Mouse (Mus musculus): ENCODE measurements around the gene AF366264. TPM values are rescaled to one million over a fixed set of nuclear protein-coding genes. Genes with fewer than 3 reads are reported as not detected.
"Not testable (repeated sequence)": the region's sequence is repeated elsewhere in the genome, so short reads cannot be mapped to it uniquely, and the experiment has no call there.

Gene AF366264
- total RNA-seq (2012; rRNA removed) (not detected in 2 replicates), polyA plus RNA-seq (2012; ENCODE audit: insufficient read depth in 1 of 2, insufficient read length in 2 of 2, low read depth in 1 of 2, low replicate concordance in 2 of 2, missing spikeins in 1 of 2) (not detected)

DNA sequence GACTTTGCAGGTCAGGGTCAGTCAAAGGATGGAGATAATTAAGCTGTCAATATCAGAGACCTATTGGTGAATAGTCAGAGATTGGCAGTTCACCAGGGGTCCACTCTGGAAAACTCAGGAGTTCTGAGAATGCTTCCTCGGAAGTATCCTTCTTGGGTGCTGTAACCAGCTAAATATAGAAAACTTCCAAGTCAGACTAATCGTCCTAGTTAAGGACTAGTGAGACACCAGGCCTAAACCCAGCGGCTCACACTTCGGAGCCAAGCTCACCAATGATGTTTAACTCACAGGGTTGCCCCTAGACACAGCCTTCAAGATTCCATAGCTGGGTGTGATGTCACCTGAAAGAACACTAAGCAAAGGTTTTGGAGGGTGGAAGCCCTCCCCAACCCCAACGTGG is at the start of gene AF366264:
AF366264 (minus strand) TSS at position 101 of the 400 bp plus-strand sequence.
- not testable (repeated sequence) for DNase-seq (ENCODE audit: low read depth, low spot score); H3K9ac ChIP-seq (ENCODE audit: control insufficient read depth, low read depth, low read length, poor library complexity, severe bottlenecking); H3K36me3 ChIP-seq (ENCODE audit: control insufficient read depth in 1 of 2, insufficient read depth in 2 of 2, low read length in 2 of 2); H3K27me3 ChIP-seq (ENCODE audit: control insufficient read depth in 1 of 2, insufficient read depth in 2 of 2, low read length in 2 of 2); H3K79me2 ChIP-seq (ENCODE audit: control insufficient read depth, insufficient read depth, low read length, poor library complexity); H3K4me3 ChIP-seq (ENCODE audit: control insufficient read depth in 1 of 2, insufficient read depth in 1 of 2, low read depth in 2 of 2, low read length in 2 of 2); H3K27ac ChIP-seq (ENCODE audit: control insufficient read depth, low read depth, low read length); H3K4me1 ChIP-seq (ENCODE audit: control insufficient read depth in 1 of 2, insufficient read depth in 2 of 2, low read length in 2 of 2); H3K9me3 ChIP-seq (replicated peaks; ENCODE audit: insufficient read depth, low read length)

DNA sequence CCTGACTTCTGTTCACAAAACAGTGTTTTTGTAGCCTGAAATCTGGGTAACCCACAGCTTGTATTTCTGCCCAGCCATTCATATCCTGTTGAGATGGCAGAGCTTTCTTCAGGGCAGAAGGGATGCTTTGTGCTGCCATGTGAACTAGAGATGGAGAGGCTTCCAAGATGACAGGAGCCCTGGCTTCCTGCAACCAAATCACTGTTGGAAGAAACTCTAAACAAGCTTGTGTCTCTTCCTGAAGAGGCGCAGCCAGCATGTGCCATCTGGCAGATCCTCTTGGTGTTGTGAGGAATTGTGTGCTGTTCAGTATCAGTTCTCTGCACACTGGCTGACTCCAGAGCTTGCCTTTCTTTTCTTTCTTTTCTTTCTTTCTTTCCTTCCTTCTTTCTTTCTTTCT is 5.1 kb upstream of the AF366264 start:
- not testable (repeated sequence) for H3K27ac ChIP-seq (ENCODE audit: control insufficient read depth, low read depth, low read length); H3K9me3 ChIP-seq (replicated peaks; ENCODE audit: insufficient read depth, low read length); H3K27me3 ChIP-seq (ENCODE audit: control insufficient read depth in 1 of 2, insufficient read depth in 2 of 2, low read length in 2 of 2); H3K4me1 ChIP-seq (ENCODE audit: control insufficient read depth in 1 of 2, insufficient read depth in 2 of 2, low read length in 2 of 2); DNase-seq (ENCODE audit: low read depth, low spot score); H3K36me3 ChIP-seq (ENCODE audit: control insufficient read depth in 1 of 2, insufficient read depth in 2 of 2, low read length in 2 of 2); H3K4me3 ChIP-seq (ENCODE audit: control insufficient read depth in 1 of 2, insufficient read depth in 1 of 2, low read depth in 2 of 2, low read length in 2 of 2); H3K79me2 ChIP-seq (ENCODE audit: control insufficient read depth, insufficient read depth, low read length, poor library complexity); H3K9ac ChIP-seq (ENCODE audit: control insufficient read depth, low read depth, low read length, poor library complexity, severe bottlenecking)

DNA sequence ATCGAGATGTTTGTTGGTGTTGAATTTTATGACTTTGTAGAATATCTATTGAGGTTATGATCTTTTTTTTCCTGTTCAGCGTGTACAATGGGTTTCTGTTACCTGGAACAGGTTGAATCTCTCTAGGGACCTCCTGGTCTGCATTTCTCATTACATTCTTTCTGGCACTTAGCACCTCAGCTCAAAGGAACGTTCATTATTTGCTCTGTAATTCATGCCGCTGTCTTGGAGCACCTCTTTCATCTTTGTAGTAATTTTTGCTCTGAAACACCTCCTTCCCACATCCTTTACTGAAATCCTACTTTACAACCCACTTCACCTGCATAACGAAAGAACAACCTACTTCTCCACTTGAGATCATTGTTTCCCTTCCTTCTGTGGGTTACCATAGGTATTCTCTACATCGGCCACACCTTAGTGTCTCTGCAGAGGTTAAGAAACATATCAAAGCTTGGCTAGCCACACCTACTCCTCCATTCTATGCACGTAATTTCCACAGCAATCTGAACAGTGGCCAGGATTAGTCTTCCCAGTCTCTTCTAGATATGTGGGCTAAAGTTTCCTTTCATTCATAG is 9.5 kb downstream of the AF366264 start:
- no peaks in the 10 kb centered on the region for H3K4me1 ChIP-seq (ENCODE audit: control insufficient read depth in 1 of 2, insufficient read depth in 2 of 2, low read length in 2 of 2)
- no peak overlapping the region for H3K9ac ChIP-seq (ENCODE audit: control insufficient read depth, low read depth, low read length, poor library complexity, severe bottlenecking)
- DNase-seq (ENCODE audit: low read depth, low spot score) = no peak
- H3K79me2 ChIP-seq (ENCODE audit: control insufficient read depth, insufficient read depth, low read length, poor library complexity) = no peaks in the 10 kb centered on the region
- H3K27me3 ChIP-seq (ENCODE audit: control insufficient read depth in 1 of 2, insufficient read depth in 2 of 2, low read length in 2 of 2) = 0 out of 4 replicates have a peak, but pooled peaks cover 0 to 1% of the 10 kb centered on the region in 2 experiments
- no peak overlapping the region for H3K27ac ChIP-seq (ENCODE audit: control insufficient read depth, low read depth, low read length)
- no peak overlapping the region for H3K4me3 ChIP-seq (ENCODE audit: control insufficient read depth in 1 of 2, insufficient read depth in 1 of 2, low read depth in 2 of 2, low read length in 2 of 2)
- H3K36me3 ChIP-seq (ENCODE audit: control insufficient read depth in 1 of 2, insufficient read depth in 2 of 2, low read length in 2 of 2) = no peaks in the 10 kb centered on the region
- TF ChIP-seq E2F4 (IDR thresholded peaks at IDR 0.05; ENCODE audit: borderline replicate concordance, low read depth, low read length) = no peak
- TF ChIP-seq TBP (IDR thresholded peaks at IDR 0.05; ENCODE audit: low read depth, low read length) = no peak
- TF ChIP-seq MYC (IDR thresholded peaks at IDR 0.05; ENCODE audit: low read depth, low read length) = no peak
- TF ChIP-seq USF1 (IDR thresholded peaks at IDR 0.05; ENCODE audit: low read depth, low read length) = no peak
- TF ChIP-seq ZMIZ1 (IDR thresholded peaks at IDR 0.05; ENCODE audit: low read depth, low read length) = no peak
- TF ChIP-seq NELFE (IDR thresholded peaks at IDR 0.05; ENCODE audit: low read depth, low read length) = no peak
- no peak for TF ChIP-seq MAZ (IDR thresholded peaks at IDR 0.05; ENCODE audit: low read depth, low read length)
- no peak for TF ChIP-seq CTCF (IDR thresholded peaks at IDR 0.05 in 2 of 3, conservative IDR thresholded peaks at IDR 0.05 in 1 of 3; ENCODE audit: control insufficient read depth in 1 of 3, insufficient read depth in 1 of 3, low read depth in 2 of 3, low read length in 3 of 3, poor library complexity in 1 of 3, severe bottlenecking in 1 of 3)
- no peak for TF ChIP-seq BHLHE40 (IDR thresholded peaks at IDR 0.05; ENCODE audit: borderline replicate concordance, low read depth, low read length)
- TF ChIP-seq MYB (IDR thresholded peaks at IDR 0.05; ENCODE audit: low read depth, low read length) = no peak
- TF ChIP-seq POLR2AphosphoS2 (IDR thresholded peaks at IDR 0.05; ENCODE audit: low read length) = no peak
- TF ChIP-seq MXI1 (IDR thresholded peaks at IDR 0.05; ENCODE audit: low read depth, low read length) = no peak
- no peak for TF ChIP-seq MAX (IDR thresholded peaks at IDR 0.05; ENCODE audit: low read length)
- TF ChIP-seq CHD1 (IDR thresholded peaks at IDR 0.05; ENCODE audit: low read depth, low read length) = no peak
- TF ChIP-seq NRF1 (IDR thresholded peaks at IDR 0.05; ENCODE audit: insufficient read depth, low read depth, low read length, poor library complexity, severe bottlenecking) = no peak
- TF ChIP-seq CHD2 (IDR thresholded peaks at IDR 0.05; ENCODE audit: low read length) = no peak
- no peaks in the 10 kb centered on the region for H3K9me3 ChIP-seq (replicated peaks; ENCODE audit: insufficient read depth, low read length)

Measured in MEL (cell line).